Mouse (Mus musculus) limb, embryonic 13.5 days (tissue): ENCODE data around the gene Anxa6. TPM values are rescaled to one million over a fixed set of nuclear protein-coding genes. Genes with fewer than 3 reads are reported as not detected.

ENCODE experiments used
- ATAC-seq: fragments of 200-750 bp; cut with Nextera tagmentation; 2 replicates; pipeline ENCODE4 v1.8.0; 2017; ENCODE audit warnings: low read depth, moderate number of reproducible peaks, moderate TSS enrichment; ENCODE audit not compliant: low FRiP score
- H3K27ac ChIP-seq: fragments of 300-500 bp; sonication (generic); 2 replicates; pipeline ENCODE4 v1.5.1; 2015; ENCODE audit warnings: inconsistent platforms, mild to moderate bottlenecking, moderate library complexity
- H3K27me3 ChIP-seq: fragments of 300-500 bp; sonication (generic); 2 replicates; pipeline ENCODE4 v1.6.1; 2015; ENCODE audit warnings: mild to moderate bottlenecking, inconsistent platforms
- H3K36me3 ChIP-seq: fragments of 300-500 bp; sonication (generic); 2 replicates; pipeline ENCODE4 v1.6.1; 2015; ENCODE audit warnings: inconsistent platforms, mild to moderate bottlenecking, moderate library complexity
- H3K4me1 ChIP-seq: fragments of 300-500 bp; sonication (generic); 2 replicates; pipeline ENCODE4 v1.6.1; 2015; ENCODE audit warnings: inconsistent platforms
- H3K4me2 ChIP-seq: fragments of 300-500 bp; sonication (generic); replicated peaks from 2 replicates; pipeline ENCODE4 v1.6.1; 2015; ENCODE audit warnings: inconsistent platforms, mild to moderate bottlenecking, moderate library complexity
- H3K4me3 ChIP-seq: fragments of 300-500 bp; sonication (generic); 2 replicates; pipeline ENCODE4 v1.5.1; 2015; ENCODE audit warnings: moderate library complexity, mild to moderate bottlenecking, inconsistent platforms
- H3K9ac ChIP-seq: fragments of 300-500 bp; sonication (generic); 2 replicates; pipeline ENCODE4 v1.6.1; 2015; ENCODE audit warnings: mild to moderate bottlenecking, inconsistent platforms
- H3K9me3 ChIP-seq: fragments of 300-500 bp; sonication (generic); 2 replicates; pipeline ENCODE4 v1.6.1; 2016; ENCODE audit warnings: inconsistent platforms
- WGBS: fragments of 180-500 bp; shearing (Covaris S2); methylation state at CpG from one replicate; pipeline ENCODE4 v1.1.7; 2015; 5-methylcytosine and 5-hydroxymethylcytosine counted together
- polyA plus RNA-seq: library from polyadenylated mRNA; unstranded; fragments of >200 nt; fragmentation: Nextera tagmentation; extraction: Ambion mirVana; gene quantifications from 2 replicates; pipeline ENCODE4 v1.2.1, GENCODE M21; 2015

Gene Anxa6
- polyA plus RNA-seq, 1 experiment from 2014 or later, result 335 TPM

GRCm38 (mm10) chr11:55015264-55015663 lies 18.0 kb downstream of the Anxa6 start:
- H3K27me3 ChIP-seq, result no peaks in the 10 kb centered on the region
- 84% methylated on average over 3 of the region's 3 CpGs for WGBS
- H3K4me1 ChIP-seq, result peaks cover 10% of the 10 kb centered on the region; the same call in 1 of the 2 replicates
- no peak overlapping the region for H3K4me3 ChIP-seq
- H3K36me3 ChIP-seq, result peaks cover 95% of the 10 kb centered on the region
- no peak for ATAC-seq
- H3K27ac ChIP-seq, result no peak overlapping the region
- peak overlapping the region; percentile 20; the same call in 1 of the 2 replicates for H3K9ac ChIP-seq
- no peak overlapping the region for H3K4me2 ChIP-seq
- H3K9me3 ChIP-seq, result no peaks in the 10 kb centered on the region

- H3K4me3 ChIP-seq, result no peak overlapping the region
- H3K36me3 ChIP-seq, result peaks cover 95% of the 10 kb centered on the region
- H3K27me3 ChIP-seq, result no peaks in the 10 kb centered on the region
- peaks cover 2% of the 10 kb centered on the region; the same call in 1 of the 2 replicates for H3K4me1 ChIP-seq
- no peak overlapping the region for H3K9ac ChIP-seq
- no peak overlapping the region for H3K4me2 ChIP-seq
- no peaks in the 10 kb centered on the region for H3K9me3 ChIP-seq
- ATAC-seq, result no peak
- WGBS, result 79% methylated on average over 6 of the region's 6 CpGs
- no peak overlapping the region for H3K27ac ChIP-seq
Observed at GRCm38 (mm10) chr11:55013802-55014201, 19.4 kb downstream of the Anxa6 start.

GRCm38 (mm10) chr11:55012551-55013521 lies 20.4 kb downstream of the Anxa6 start:
- no peak overlapping the region for H3K4me3 ChIP-seq
- no peak overlapping the region for H3K27ac ChIP-seq
- H3K4me1 ChIP-seq, result no peaks in the 10 kb centered on the region
- H3K9ac ChIP-seq, result no peak overlapping the region
- H3K4me2 ChIP-seq, result no peak overlapping the region
- no peaks in the 10 kb centered on the region for H3K9me3 ChIP-seq
- no peaks in the 10 kb centered on the region for H3K27me3 ChIP-seq
- WGBS, result 88% methylated on average over 5 of the region's 5 CpGs
- no peak for ATAC-seq
- H3K36me3 ChIP-seq, result peaks cover 95% of the 10 kb centered on the region

GRCm38 (mm10) chr11:55011440-55011839 lies 21.8 kb downstream of the Anxa6 start:
- H3K36me3 ChIP-seq, result peaks cover 98% of the 10 kb centered on the region
- H3K9ac ChIP-seq, result no peak overlapping the region
- no peak for ATAC-seq
- no peak overlapping the region for H3K27ac ChIP-seq
- H3K4me1 ChIP-seq, result no peaks in the 10 kb centered on the region
- H3K9me3 ChIP-seq, result no peaks in the 10 kb centered on the region
- no peak overlapping the region for H3K4me2 ChIP-seq
- WGBS, result 87% methylated on average over 3 of the region's 3 CpGs
- H3K4me3 ChIP-seq, result no peak overlapping the region
- H3K27me3 ChIP-seq, result no peaks in the 10 kb centered on the region

GRCm38 (mm10) chr11:55008230-55008629 lies 25.0 kb downstream of the Anxa6 start:
- Histone ChIP-seq H3K27me3 (no peaks in the 10 kb centered on the region), H3K27ac (no peak overlapping the region), H3K9me3 (no peaks in the 10 kb centered on the region), H3K4me2 (no peak overlapping the region), H3K36me3 (peaks cover 100% of the 10 kb centered on the region), H3K4me1 (no peaks in the 10 kb centered on the region), H3K9ac (no peak overlapping the region), H3K4me3 (no peak overlapping the region)
- no peak for ATAC-seq
- WGBS, result 81% methylated on average over 6 of the region's 6 CpGs

GRCm38 (mm10) chr11:55005684-55006083 lies 27.6 kb downstream of the Anxa6 start:
- Histone ChIP-seq H3K4me1 (no peaks in the 10 kb centered on the region), H3K4me2 (no peak overlapping the region), H3K9me3 (peaks cover 10% of the 10 kb centered on the region), H3K27ac (no peak overlapping the region), H3K27me3 (no peaks in the 10 kb centered on the region), H3K4me3 (no peak overlapping the region), H3K36me3 (peaks cover 97% of the 10 kb centered on the region), H3K9ac (no peak overlapping the region)
- ATAC-seq, result no peak
- WGBS, result 77% methylated on average over 5 of the region's 5 CpGs

GRCm38 (mm10) chr11:55004970-55005502 lies 28.2 kb downstream of the Anxa6 start:
- no peaks in the 10 kb centered on the region for H3K27me3 ChIP-seq
- H3K4me3 ChIP-seq, result no peak overlapping the region
- H3K9me3 ChIP-seq, result peaks cover 10% of the 10 kb centered on the region
- no peak overlapping the region for H3K27ac ChIP-seq
- H3K4me1 ChIP-seq, result no peaks in the 10 kb centered on the region
- no peak overlapping the region for H3K9ac ChIP-seq
- 84% methylated on average over 7 of the region's 7 CpGs for WGBS
- ATAC-seq, result no peak
- H3K36me3 ChIP-seq, result peaks cover 97% of the 10 kb centered on the region
- H3K4me2 ChIP-seq, result no peak overlapping the region

- peaks cover 92% of the 10 kb centered on the region for H3K36me3 ChIP-seq
- H3K4me1 ChIP-seq, result no peaks in the 10 kb centered on the region
- H3K4me2 ChIP-seq, result no peak overlapping the region
- peaks cover 10% of the 10 kb centered on the region for H3K9me3 ChIP-seq
- no peak overlapping the region for H3K9ac ChIP-seq
- no peaks in the 10 kb centered on the region for H3K27me3 ChIP-seq
- no peak for ATAC-seq
- WGBS, result 76% methylated on average over 2 of the region's 2 CpGs
- H3K4me3 ChIP-seq, result no peak overlapping the region
- no peak overlapping the region for H3K27ac ChIP-seq
Observed at GRCm38 (mm10) chr11:54998708-54999107, 34.5 kb downstream of the Anxa6 start.

GRCm38 (mm10) chr11:54998284-54998683 lies 35.0 kb downstream of the Anxa6 start:
- Histone ChIP-seq H3K4me3 (no peak overlapping the region), H3K27ac (no peak overlapping the region), H3K36me3 (peaks cover 92% of the 10 kb centered on the region), H3K9ac (no peak overlapping the region), H3K27me3 (no peaks in the 10 kb centered on the region), H3K4me2 (no peak overlapping the region), H3K4me1 (no peaks in the 10 kb centered on the region), H3K9me3 (peaks cover 10% of the 10 kb centered on the region)
- 5% methylated on average over 12 of the region's 12 CpGs for WGBS
- no peak for ATAC-seq

- no peak overlapping the region for H3K4me3 ChIP-seq
Observed at GRCm38 (mm10) chr11:54996176-54996575, 37.1 kb downstream of the Anxa6 start.

GRCm38 (mm10) chr11:54989920-54990319 lies 43.3 kb downstream of the Anxa6 start:
- H3K4me1 ChIP-seq, result no peaks in the 10 kb centered on the region
- H3K4me3 ChIP-seq, result no peak overlapping the region
- H3K9ac ChIP-seq, result no peak overlapping the region
- H3K27ac ChIP-seq, result no peak overlapping the region
- H3K27me3 ChIP-seq, result no peaks in the 10 kb centered on the region
- no peaks in the 10 kb centered on the region for H3K9me3 ChIP-seq
- H3K36me3 ChIP-seq, result peaks cover 98% of the 10 kb centered on the region
- no peak overlapping the region for H3K4me2 ChIP-seq
- no peak for ATAC-seq

More at GRCm38 (mm10) chr11:54996176-54996575, 37.1 kb downstream of the Anxa6 start:
- H3K4me2 ChIP-seq, result no peak overlapping the region
- 61% methylated on average over 7 of the region's 7 CpGs for WGBS
- no peaks in the 10 kb centered on the region for H3K4me1 ChIP-seq
- H3K9ac ChIP-seq, result no peak overlapping the region
- peaks cover 95% of the 10 kb centered on the region for H3K36me3 ChIP-seq
- no peak overlapping the region for H3K27ac ChIP-seq
- peaks cover 4% of the 10 kb centered on the region for H3K9me3 ChIP-seq
- ATAC-seq, result no peak
- no peaks in the 10 kb centered on the region for H3K27me3 ChIP-seq

GRCm38 (mm10) chr11:54988754-54989349 lies 44.4 kb downstream of the Anxa6 start:
- H3K9me3 ChIP-seq, result no peaks in the 10 kb centered on the region
- H3K9ac ChIP-seq, result no peak overlapping the region
- WGBS, result 66% methylated on average over 8 of the region's 8 CpGs
- H3K4me1 ChIP-seq, result no peaks in the 10 kb centered on the region
- H3K4me3 ChIP-seq, result no peak overlapping the region
- no peak overlapping the region for H3K4me2 ChIP-seq
- H3K27me3 ChIP-seq, result no peaks in the 10 kb centered on the region
- no peak for ATAC-seq
- no peak overlapping the region for H3K27ac ChIP-seq
- peaks cover 96% of the 10 kb centered on the region for H3K36me3 ChIP-seq
